Mouse (Mus musculus): ENCODE data around the gene Adgre5.

GRCm38 (mm10) chr8:83674497-83674896 is 66.6 kb downstream of the Adgre5 start:
- TF ChIP-seq EP300 (IDR thresholded peaks at IDR 0.05; ENCODE audit: low read depth) (no peak), CTCF (IDR thresholded peaks at IDR 0.05; ENCODE audit: low read depth) (no peak)

Data from heart, postnatal 0 days (tissue).